Mouse (Mus musculus) splenic B cell, adult 2 months (primary cell): ENCODE measurements around the gene Paox.
"Not testable (repeated sequence)": the region's sequence is repeated elsewhere in the genome, so short reads cannot be mapped to it uniquely, and the experiment has no call there.

ENCODE experiments used
- DNase-seq: peaks from one replicate; pipeline ENCODE4 v3.0.0-alpha.2; 2011; ENCODE audit warnings: low read depth, low spot score
- H3K27me3 ChIP-seq: 2 replicates; pipeline ENCODE4 v1.6.1; 2012; ENCODE audit warnings: mild to moderate bottlenecking, low read length, moderate library complexity, mixed read lengths; ENCODE audit not compliant: control insufficient read depth, poor library complexity, insufficient read depth, severe bottlenecking
- H3K36me3 ChIP-seq: 2 replicates; pipeline ENCODE4 v1.6.1; 2012; ENCODE audit warnings: mild to moderate bottlenecking, low read length, moderate library complexity, mixed read lengths; ENCODE audit not compliant: control insufficient read depth, poor library complexity, insufficient read depth, severe bottlenecking

Paox gene

DNA sequence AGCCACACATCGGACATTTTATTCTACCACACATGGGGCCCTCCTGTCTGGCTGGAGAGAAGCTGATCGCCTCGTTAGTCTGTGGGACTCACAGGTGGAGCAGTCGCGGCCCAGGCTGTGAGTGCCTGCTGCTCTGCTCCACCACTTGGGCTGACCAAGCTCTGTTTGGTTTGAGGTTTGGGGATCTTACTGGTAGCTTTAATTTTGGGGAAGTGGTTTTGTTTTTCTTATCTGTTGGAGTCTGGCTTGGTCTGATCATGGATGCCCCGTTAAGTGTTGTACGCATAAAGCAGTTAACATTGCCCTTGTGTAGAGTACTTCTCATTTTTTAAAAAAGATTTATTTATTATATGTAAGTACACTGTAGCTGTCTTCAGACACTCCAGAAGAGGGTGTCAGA is 18.4 kb downstream of the Paox start:
- not testable (repeated sequence) for H3K36me3 ChIP-seq, DNase-seq, H3K27me3 ChIP-seq

DNA sequence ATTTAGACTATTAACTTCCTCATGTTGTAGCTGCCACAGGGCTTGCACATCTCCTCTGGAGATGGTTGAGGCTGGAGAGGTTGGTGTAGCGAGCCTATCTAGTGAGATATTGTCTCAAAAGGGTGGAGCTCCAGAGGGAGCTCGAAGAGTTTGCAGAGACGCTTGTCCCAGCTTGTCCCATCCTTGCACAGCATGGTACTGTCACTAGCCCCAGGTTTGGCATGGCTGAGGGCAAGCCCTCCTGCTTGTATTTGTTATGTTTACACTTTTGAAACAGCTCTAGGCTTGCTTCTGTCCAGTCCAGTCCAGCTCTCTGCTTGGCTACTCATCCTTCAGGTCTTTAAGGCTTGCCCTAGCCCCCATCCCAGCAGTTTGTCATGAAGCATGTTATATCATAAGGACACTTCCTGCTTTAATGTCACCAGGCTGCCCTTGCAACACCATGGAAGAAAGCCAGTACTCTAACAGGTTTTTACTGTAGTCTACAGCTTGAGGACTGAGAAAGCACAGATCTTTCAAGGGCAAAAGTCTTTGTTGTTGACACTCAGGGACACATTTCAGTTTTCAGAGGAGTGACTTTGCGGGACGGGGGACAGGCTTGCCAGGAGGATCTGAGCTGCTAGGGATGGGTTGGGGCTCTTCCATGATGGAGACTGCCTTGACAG is 19.6 kb downstream of the Paox start:
- H3K27me3 ChIP-seq, result no peaks in the 10 kb centered on the region; the same call in 1 of the 2 replicates
- H3K36me3 ChIP-seq, result no peaks in the 10 kb centered on the region
- no peak for DNase-seq

DNA sequence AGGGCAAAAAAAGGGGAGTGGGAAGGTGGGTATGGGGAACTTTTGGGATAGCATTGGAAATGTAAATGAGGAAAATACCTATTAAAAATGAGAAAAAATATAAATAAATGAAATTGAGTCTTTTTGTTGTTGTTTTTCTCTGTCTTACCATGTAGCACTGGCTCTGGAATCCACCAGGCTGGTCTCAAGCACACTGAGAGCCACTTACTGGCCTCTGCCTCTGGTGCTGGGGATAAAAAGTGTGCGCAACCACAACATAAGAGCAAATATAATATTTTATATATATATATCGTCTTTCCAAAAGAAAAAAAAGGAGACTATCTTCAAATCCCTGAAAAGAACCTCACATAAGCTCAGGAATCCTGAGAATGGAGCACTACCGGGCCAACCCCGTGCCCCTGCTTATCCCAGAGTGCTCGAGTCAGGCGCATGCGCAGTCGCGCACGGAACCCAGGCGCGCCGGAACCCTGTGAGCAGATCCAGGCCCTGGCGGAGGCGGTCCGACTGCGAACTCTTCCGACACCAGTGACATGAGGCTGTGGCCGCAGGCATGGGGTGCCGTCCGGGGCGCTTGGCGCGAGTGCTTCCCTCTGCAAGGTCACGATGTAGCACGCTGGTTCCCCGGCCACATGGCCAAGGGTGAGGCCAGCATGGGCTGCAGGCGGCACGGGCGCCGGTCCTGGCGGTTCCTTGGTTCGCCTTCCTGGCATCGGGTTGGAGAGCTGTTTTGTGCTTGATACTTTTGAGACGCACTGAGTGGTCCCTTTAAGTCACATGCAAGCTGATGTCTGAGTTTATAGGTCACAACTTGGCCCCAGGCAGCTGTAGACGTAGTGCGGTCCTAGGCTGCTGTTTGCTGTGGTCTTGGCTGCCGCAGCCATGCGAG is 21.8 kb downstream of the Paox start, which contains the start of gene Mtg1:
Mtg1 (plus strand) TSS at position 430 of the 886 bp plus-strand sequence.
- Histone ChIP-seq H3K36me3 (no peaks in the 10 kb centered on the region), H3K27me3 (no peaks in the 10 kb centered on the region; the same call in 1 of the 2 replicates)
- DNase-seq, result peak; percentile 96

DNA sequence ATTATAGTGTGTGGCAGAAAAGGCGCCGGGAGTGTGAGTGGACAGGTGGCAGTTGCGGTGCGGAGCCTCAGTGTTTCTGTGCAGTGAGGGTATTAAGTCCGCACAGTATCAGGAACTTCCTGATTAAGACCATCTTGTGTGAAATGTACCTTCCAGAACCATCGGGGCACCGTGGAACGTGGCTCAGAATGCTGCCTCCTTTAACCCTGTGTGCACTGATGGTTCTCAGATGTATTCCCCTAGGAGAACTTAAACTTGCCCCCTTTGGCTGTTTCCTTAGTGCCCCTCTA is 22.4 kb downstream of the Paox start:
- DNase-seq, result no peak
- no peaks in the 10 kb centered on the region for H3K36me3 ChIP-seq
- H3K27me3 ChIP-seq, result no peaks in the 10 kb centered on the region; the same call in 1 of the 2 replicates

- Histone ChIP-seq H3K27me3 (no peaks in the 10 kb centered on the region), H3K36me3 (no peaks in the 10 kb centered on the region; the same call in 1 of the 2 replicates)
- peak; percentile 84 for DNase-seq
Observed at GRCm38 (mm10) chr7:140141350-140141749, 25.8 kb downstream of the Paox start.

DNA sequence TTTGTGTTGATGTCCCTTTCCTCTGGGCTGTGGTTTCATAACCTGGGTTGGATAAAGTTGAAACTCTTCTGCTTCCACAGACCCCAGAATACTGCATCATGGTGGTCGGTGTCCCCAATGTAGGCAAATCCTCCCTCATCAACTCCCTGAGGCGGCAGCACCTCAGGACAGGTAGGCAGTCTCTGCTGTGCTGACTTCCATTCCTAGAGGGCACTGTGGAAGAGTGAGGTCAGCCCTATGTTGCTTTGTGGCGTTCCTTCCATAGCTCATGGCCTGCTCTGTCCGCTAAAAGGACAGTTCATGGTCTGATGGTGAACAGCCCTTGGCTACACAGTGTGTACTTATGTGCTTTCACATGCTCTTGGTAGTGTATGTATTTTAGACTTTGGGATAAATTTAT is 29.0 kb downstream of the Paox start:
- H3K36me3 ChIP-seq, result no peaks in the 10 kb centered on the region; the same call in 1 of the 2 replicates
- no peak for DNase-seq
- H3K27me3 ChIP-seq, result no peaks in the 10 kb centered on the region

- H3K36me3 ChIP-seq, result no peaks in the 10 kb centered on the region; the same call in none of the 2 replicates
- no peaks in the 10 kb centered on the region for H3K27me3 ChIP-seq
- no peak for DNase-seq
Observed at GRCm38 (mm10) chr7:140153383-140153782, 37.8 kb downstream of the Paox start.

- no peak for DNase-seq
Observed at GRCm38 (mm10) chr7:140153829-140154217, 38.2 kb downstream of the Paox start.

DNA sequence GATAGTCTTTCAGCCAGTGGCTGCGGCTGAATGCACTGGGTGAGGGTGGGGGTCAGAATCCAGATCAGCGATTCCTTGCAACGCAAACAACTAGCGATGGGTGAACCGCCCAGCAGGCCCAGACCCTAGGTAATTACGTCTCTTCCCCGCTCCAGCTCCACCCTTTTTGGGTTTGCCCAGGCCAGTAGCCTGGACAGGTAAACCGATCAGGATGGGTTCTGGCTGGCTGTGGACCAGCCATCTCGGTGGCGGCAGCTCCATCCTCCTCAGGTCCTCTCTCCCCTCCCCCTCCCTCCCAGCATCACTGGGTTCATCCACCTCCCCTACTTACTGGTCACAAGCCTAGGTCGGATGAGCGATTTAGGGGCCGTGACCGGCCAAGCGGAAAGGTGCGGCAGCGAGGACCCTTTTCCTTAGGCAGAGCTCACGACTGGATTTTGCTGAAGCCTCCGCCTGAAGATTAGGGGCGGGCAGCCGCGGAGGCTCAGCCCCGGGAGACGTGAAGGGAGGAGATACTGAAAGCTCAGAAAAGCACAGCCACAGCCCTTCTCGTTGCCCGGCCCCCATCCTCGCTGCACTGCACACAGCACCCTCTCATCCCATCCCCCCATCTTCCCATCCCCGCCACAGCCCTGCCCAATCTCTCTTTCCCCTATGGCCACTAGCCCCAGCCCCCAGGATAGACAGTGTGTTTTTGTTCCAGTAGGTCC is 38.8 kb downstream of the Paox start, which contains the start of gene Sprn:
Sprn (minus strand) TSS at position 660 of the 710 bp plus-strand sequence.
- no peak for DNase-seq
- no peaks in the 10 kb centered on the region; the same call in none of the 2 replicates for H3K36me3 ChIP-seq
- no peaks in the 10 kb centered on the region for H3K27me3 ChIP-seq

More at GRCm38 (mm10) chr7:140153829-140154217, 38.2 kb downstream of the Paox start:
- H3K27me3 ChIP-seq, result no peaks in the 10 kb centered on the region
- no peaks in the 10 kb centered on the region; the same call in none of the 2 replicates for H3K36me3 ChIP-seq

GRCm38 (mm10) chr7:140160363-140160762 is 44.8 kb downstream of the Paox start:
- no peak for DNase-seq
- no peaks in the 10 kb centered on the region for H3K36me3 ChIP-seq
- no peaks in the 10 kb centered on the region for H3K27me3 ChIP-seq

DNA sequence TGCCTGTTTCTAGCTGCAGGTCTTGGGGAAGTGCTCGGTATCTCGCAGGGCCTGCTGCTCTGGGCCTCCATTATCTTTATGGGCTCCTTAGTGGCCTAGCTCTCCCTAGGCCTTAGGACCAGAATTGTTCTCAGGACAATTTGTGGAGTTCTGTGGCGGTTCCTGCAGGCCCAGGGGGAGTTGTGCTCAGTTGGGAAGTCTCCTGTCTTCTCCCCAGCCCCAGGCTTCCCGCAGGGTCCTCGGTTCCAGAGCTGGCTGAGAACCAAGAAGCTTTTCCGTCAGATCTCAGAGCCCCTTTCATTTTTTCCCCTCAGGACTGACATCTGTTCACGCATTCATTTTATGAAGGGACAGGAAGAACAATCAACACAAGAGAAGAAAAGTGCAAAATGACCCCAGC is 49.1 kb downstream of the Paox start, which contains the start of gene Olfr522:
Olfr522 (minus strand) TSS at position 101 of the 400 bp plus-strand sequence.
- H3K27me3 ChIP-seq, result no peaks in the 10 kb centered on the region
- no peaks in the 10 kb centered on the region for H3K36me3 ChIP-seq
- no peak for DNase-seq

DNA sequence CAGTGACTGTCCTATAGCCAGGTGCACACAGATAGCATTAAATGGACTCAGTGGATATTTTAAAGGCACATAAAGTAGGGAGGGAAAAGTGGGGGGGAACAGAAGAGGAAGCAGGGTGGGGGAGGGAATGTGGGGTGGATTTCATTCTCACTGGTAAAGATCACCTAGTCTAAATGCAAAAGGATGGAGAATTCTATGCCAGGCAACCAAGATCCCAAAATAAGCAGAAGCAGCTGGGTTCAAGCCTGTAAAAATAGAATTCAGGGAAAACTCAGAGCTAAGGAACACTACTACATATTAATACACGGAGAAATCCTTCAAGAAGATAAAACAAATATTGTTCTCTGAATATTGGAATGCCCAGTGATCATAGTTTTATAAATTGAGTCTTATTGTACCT is 52.4 kb downstream of the Paox start:
- no peak for DNase-seq
- Histone ChIP-seq H3K27me3 (no peaks in the 10 kb centered on the region), H3K36me3 (no peaks in the 10 kb centered on the region)

DNA sequence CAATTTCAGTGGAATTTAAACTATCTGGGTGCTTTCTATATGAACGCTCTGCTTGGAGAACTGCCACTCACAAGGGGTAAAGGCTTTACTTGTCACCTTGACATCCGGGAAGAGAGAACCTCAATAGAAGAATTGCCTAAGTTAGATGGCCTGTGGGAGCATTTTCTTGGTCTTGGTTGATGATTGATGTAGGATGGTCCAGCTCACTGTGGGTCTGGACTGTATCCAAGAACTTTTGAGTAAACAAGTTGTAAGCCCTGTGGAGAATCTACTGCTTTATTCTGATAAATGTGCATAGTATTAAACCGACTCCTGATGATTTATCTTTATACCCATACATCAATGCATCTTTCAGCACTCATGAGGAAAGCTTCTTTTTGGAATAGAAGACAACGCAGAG is 53.8 kb downstream of the Paox start:
- H3K36me3 ChIP-seq, result no peaks in the 10 kb centered on the region
- DNase-seq, result no peak
- no peaks in the 10 kb centered on the region for H3K27me3 ChIP-seq

DNA sequence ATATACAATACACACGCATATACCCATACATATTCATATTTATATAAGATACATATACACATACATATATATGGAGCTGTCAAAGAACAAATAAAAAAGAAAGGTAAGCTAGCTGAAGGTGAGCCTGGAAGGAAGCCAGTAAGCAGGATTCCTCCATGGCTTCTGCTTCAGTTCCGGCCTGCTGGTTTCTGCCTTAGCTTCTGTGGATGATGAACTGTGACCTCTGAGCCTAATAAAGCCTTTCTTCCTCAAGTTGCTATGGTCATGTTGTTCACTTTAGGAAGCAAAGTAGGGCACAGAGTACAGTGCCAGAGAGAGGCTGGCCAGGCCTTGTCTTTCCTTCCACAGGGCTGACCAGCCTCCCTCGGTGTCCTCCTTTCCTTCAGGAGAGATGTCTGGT is 55.3 kb downstream of the Paox start:
- DNase-seq, result no peak
- Histone ChIP-seq H3K27me3 (no peaks in the 10 kb centered on the region), H3K36me3 (no peaks in the 10 kb centered on the region)

- no peak for DNase-seq
Observed at GRCm38 (mm10) chr7:140172936-140173335, 57.3 kb downstream of the Paox start, which contains the start of gene Olfr523. Gene Olfr523 (plus strand): TSS chr7:140173217.

More at GRCm38 (mm10) chr7:140172936-140173335, 57.3 kb downstream of the Paox start, which contains the start of gene Olfr523:
- no peaks in the 10 kb centered on the region for H3K36me3 ChIP-seq
- H3K27me3 ChIP-seq, result no peaks in the 10 kb centered on the region
